15 mouse cellular contexts compared by ENCODE assay signal in genomic region chr13:52562166-52562571, GRCm38 (mm10). TPM values are rescaled to one million over a fixed set of nuclear protein-coding genes. Genes with fewer than 3 reads are reported as not detected.
DNase-seq lines count a peak whose midpoint lies in the region; ATAC-seq lines count a peak whose summit lies in the region.
"Had no signal": no experiment of that assay in that cellular context is flagged by ENCODE, and none has a peak within 500 bp of the region (broad histone marks: within the 10 kb centered on the region; RNA-seq: fewer than 3 reads in every experiment).

No protein-coding gene starts in this region.

- no peak overlapping the region for H3K4me3 ChIP-seq in hindbrain, embryonic 14.5 days (replicated peaks; ENCODE audit: low read length)
- H3K4me3 ChIP-seq: liver, embryonic 12.5 days had no signal

- peaks cover 18% of the 10 kb centered on the region; the same call in 1 of the 2 replicates for H3K4me1 ChIP-seq in hindbrain, embryonic 14.5 days (replicated peaks; ENCODE audit: control insufficient read depth, insufficient read depth, low read length)

- 0 out of 2 replicates have a peak overlapping the region, but pooled peaks have one; percentile 14 for H3K4me2 ChIP-seq in hindbrain, embryonic 14.5 days (replicated peaks)
- H3K4me2 ChIP-seq: liver, embryonic 12.5 days had no signal

- ATAC-seq in hindbrain, embryonic 14.5 days (ENCODE audit: low FRiP score) = peak; percentile 64; the same call in 1 of the 2 replicates
- ATAC-seq: intestine, postnatal 0 days; liver, embryonic 12.5 days had no signal

- peak; percentile 54 to 65 for DNase-seq in spleen, postnatal 36 days (ENCODE audit: low spot score in 2 of 2)
- no peak for DNase-seq in spleen, postnatal 4 days (ENCODE audit: low spot score in 2 of 2)
- peak; percentile 51 for DNase-seq in brain, embryonic 18.5 days (ENCODE audit: low read depth, low spot score)
- peak; percentile 50 for DNase-seq in hindbrain, embryonic 14.5 days (ENCODE audit: low spot score)
- DNase-seq in splenic B cell, adult 2 months (ENCODE audit: low read depth, low spot score) = peak; percentile 66
- DNase-seq in yolk sac, embryonic 10.5 days (ENCODE audit: low spot score) = no peak
- DNase-seq in spleen, postnatal 14 days (ENCODE audit: low spot score in 2 of 2) = no peak
- no peak for DNase-seq in adrenal gland, adult 2 months
- DNase-seq: adrenal gland, postnatal 25 days; cerebellum, adult 11 months; lung, postnatal 10 days; right cerebral cortex, postnatal 25 days had no signal

- H3K9me3 ChIP-seq in hindbrain, embryonic 14.5 days (ENCODE audit: control insufficient read depth, low read length) = no peaks in the 10 kb centered on the region
- H3K9me3 ChIP-seq: liver, embryonic 12.5 days had no signal

- H3K36me3 ChIP-seq in hindbrain, embryonic 14.5 days (replicated peaks; ENCODE audit: control insufficient read depth, insufficient read depth) = no peaks in the 10 kb centered on the region
- no peaks in the 10 kb centered on the region for H3K36me3 ChIP-seq in splenic B cell, adult 2 months (ENCODE audit: control insufficient read depth, insufficient read depth, low read length, poor library complexity, severe bottlenecking)
- H3K36me3 ChIP-seq: liver, embryonic 12.5 days had no signal

- no peak overlapping the region for H3K27ac ChIP-seq in hindbrain, embryonic 14.5 days
- H3K27ac ChIP-seq: liver, embryonic 12.5 days had no signal

- H3K9ac ChIP-seq in hindbrain, embryonic 14.5 days = no peak overlapping the region
- H3K9ac ChIP-seq: liver, embryonic 12.5 days had no signal

- WGBS in hindbrain, embryonic 14.5 days = 9% methylated on average over 4 of the region's 4 CpGs

- no peaks in the 10 kb centered on the region for H3K27me3 ChIP-seq in hindbrain, embryonic 14.5 days (ENCODE audit: control insufficient read depth, insufficient read depth, low read length)
- no peaks in the 10 kb centered on the region for H3K27me3 ChIP-seq in splenic B cell, adult 2 months (ENCODE audit: control insufficient read depth, insufficient read depth, low read length, poor library complexity, severe bottlenecking)
- H3K27me3 ChIP-seq: liver, embryonic 12.5 days had no signal

RNA-seq across cellular contexts. Expression of gene Syk, which starts 20.8 kb away (rescaled TPM):
- 1.6 and 2.0 TPM in 2 replicates for polyA plus RNA-seq in hindbrain, embryonic 14.5 days (2014; fragmentation: Nextera tagmentation; extraction: Ambion mirVana)
- total RNA-seq in adrenal gland, adult 2 months (2021) = 1 to 10 TPM; 5.1 to 5.8 TPM
- polyA plus RNA-seq in adrenal gland, adult 2 months (2012; rRNA removed) = 1.6 and 1.8 TPM in 2 replicates

RNA-seq across cellular contexts. Expression of gene Diras2, which starts 31.1 kb away (rescaled TPM):
- 4.0 and 4.9 TPM in 2 replicates for polyA plus RNA-seq in hindbrain, embryonic 14.5 days (2014; fragmentation: Nextera tagmentation; extraction: Ambion mirVana)
- total RNA-seq in adrenal gland, adult 2 months (2021) = 1 to 10 TPM; 3.7 to 5.8 TPM
- polyA plus RNA-seq in adrenal gland, adult 2 months (2012; rRNA removed) = 2.3 and 3.5 TPM in 2 replicates
- total RNA-seq: MEL had no signal

Comparison
In these comparisons a context has a peak if more than half of its experiments do, and no peak if none do; other contexts are left out.
1. DNase-seq: peak in spleen, postnatal 36 days (2 of 2), brain, embryonic 18.5 days (single experiment), hindbrain, embryonic 14.5 days (single experiment) and splenic B cell, adult 2 months (single experiment); none in spleen, postnatal 4 days (0 of 2), yolk sac, embryonic 10.5 days (single experiment), spleen, postnatal 14 days (0 of 2) and adrenal gland, adult 2 months (single experiment).